Mouse (Mus musculus) granulocyte monocyte progenitor cell, adult 5-6 weeks (primary cell): ENCODE data around the gene Hck. TPM values are rescaled to one million over a fixed set of nuclear protein-coding genes. Genes with fewer than 3 reads are reported as not detected.

Experiments
- ATAC-seq: replicated peaks from 2 replicates; pipeline ENCODE4 v1.8.0; 2016; ENCODE audit warnings: mild to moderate bottlenecking, moderate TSS enrichment, inconsistent platforms; ENCODE audit not compliant: poor library complexity, severe bottlenecking
- total RNA-seq, 2 experiments: library from RNA; stranded (forward) in 1 of 2; stranded (reverse) in 1 of 2; fragments of 200-712, 200-1000 nt in 1 of 2; fragments of >200 nt in 1 of 2; fragmentation: Nextera tagmentation in 1 of 2; gene quantifications; 2 replicates each; pipeline ENCODE4 v1.2.3; 2014 to 2017

Gene Hck
- total RNA-seq, 2 experiments from 2014 or later: 9.5 to 17.5 TPM

DNA sequence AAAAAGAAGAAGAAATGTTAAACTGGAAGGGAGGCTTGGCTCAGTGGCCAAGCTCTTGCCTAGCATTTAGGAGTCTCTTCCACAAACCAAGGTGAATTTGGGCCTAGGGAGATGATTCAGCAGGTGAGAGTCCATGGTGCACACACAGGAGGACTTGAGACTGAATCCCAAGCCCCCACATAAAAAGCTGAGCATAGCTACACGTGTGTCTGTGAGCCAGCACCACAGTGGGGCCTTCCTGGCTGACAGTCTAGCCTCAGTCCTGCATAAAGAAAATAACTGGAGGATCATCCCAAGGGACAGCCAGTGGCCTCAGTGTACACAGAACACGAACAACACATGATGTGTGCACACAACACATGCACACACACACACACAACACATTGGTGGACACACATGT lies 19.0 kb upstream of the Hck start:
- no peak for ATAC-seq

DNA sequence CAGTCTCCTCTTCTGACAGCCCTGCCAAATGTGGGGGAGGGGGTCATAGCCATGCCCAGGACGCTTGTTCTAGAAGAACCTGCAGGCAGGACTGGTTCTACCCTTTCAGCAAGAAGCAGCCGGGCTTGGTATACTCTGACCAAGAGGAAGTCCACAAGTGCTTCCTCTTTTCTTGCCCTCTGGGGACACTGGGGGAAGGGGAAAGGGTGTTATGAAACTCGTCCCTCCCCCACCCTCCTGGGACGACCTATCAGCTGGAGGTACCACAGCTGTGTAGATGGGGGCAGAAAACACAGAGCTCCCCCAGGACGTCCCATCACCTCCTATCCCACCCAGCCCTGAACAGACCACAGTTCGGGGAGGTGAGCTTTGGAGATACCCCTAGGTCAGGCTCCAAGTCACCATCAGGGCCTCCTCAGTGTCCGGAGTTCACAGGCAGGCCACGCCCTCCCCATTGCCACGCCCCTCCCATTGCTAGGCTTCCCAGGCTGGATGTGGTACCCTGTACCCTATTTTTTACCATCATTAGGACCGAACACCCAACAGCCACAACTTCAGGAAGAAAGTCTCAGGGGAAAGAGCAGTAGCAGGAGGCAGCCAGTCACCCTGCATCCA lies 17.6 kb upstream of the Hck start:
- peak; percentile 91 for ATAC-seq

DNA sequence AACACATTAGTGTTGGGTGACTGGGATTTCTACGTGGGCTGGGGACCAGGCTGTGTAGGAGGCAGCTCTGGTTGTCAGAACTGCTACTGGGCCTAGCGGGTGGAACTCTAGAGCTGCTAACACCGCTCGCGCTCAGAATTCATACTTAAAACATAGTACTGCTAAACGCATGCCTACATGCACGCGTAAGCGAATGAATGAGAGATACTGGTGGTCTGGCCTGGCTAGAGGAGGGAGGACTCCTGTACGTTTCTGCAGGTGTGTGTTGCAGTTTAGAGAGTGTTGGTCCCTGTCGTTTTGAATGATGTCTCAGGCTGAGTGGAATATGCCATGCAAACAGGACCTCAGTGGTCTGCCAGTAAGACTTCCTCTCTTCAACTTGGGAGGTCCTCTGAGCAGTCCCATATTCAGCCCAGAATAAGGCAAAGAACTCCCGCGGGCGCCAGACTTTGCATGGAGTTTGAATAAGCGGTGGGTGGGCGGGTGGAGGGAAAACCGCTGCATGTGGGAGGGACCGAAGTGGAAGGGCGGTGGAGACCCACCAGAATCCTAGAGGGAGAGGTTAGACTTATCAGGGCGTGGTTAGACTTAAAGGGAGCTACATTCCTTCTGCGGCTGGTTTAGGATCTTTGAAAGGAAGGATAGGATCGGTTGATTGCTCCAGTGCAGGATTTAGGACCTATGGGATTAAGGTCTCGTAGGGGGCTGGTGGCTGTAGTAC lies 1.1 kb upstream of the Hck start:
- no peak for ATAC-seq

GRCm38 (mm10) chr2:153107802-153108201 lies 466 bp upstream of the Hck start:
- ATAC-seq: no peak

DNA sequence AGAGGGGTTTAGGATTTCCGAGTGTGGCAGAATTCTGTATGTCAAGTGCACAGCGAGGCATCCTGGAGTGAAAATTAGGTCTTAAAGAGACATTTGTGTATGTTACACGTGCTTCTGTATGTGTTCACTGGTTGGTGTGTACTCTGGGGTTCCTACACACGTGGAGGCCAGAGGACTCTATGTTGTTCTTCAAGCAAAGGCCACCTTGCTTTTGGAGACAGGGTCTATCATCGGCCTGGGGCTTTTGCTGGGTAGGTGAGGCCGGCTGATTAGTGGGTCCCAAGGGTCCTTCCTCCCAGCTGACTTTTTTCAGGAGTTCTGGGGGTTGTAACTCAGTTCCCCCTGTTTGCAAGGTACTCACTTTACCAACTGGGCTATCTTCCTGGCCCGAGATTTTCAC lies 1.3 kb downstream of the Hck start:
- ATAC-seq: no peak

GRCm38 (mm10) chr2:153111298-153111697 lies 3.0 kb downstream of the Hck start:
- ATAC-seq: peak; percentile 57

DNA sequence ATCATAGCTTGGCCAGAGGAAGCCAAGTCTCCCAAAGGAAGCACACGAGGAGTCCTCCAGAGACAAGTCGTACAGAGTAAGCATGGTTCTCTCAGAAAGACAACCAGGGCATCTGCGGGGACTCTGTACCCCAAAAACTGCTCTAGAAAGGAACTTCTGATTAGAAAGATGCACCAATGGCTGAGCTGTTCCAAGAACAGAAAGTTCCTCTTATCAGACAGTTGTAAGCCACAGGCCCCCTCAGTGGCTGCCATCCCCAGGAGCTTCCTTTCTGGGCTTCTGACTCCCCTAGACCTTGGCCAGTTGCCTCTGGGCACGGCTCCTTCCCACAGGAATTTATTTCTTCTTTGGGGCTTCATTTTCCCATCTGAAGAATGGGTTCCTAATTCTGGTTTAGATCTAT lies 7.4 kb downstream of the Hck start:
- peak; percentile 46 for ATAC-seq

DNA sequence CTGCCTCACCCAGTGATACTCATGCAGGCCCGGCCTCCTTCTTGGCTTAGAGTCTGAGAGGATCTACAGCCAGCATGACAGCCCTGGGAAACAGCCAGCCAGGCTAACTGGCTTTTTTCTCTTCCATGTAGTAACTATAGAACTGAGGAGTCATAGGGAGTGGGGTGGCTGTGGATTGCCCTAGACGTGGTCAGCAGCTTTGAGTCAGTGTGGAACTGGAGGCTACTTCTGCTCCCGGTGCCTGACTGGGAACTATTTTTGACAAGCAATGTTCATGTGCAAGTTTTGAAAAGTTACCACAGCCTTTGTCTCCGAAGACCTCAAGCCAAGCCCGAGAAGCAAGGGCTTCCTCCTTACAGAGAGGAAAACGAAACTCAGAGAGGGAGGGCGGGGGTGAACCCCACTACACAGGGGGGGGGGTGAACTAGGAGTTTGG lies 8.8 kb downstream of the Hck start:
- peak; percentile 52 for ATAC-seq

DNA sequence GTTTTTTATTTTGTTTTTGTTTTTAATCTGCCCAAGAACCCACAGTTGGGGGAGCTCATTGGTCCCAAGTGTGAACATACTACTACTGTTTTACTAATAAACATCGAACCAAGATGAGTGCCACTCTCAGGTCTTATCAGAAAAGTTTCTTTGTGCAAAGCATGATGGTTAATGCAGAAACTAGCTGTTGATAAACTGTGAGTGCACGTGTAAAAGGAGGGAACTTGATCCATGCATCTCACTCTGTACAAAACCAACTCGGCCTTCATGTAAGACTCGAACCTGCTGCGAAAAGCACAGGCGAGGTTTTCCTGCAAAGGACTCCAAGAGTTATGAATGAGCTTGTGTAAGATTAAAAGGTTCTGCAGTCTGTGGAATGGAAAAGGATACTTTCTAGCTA lies 11.2 kb downstream of the Hck start:
- ATAC-seq: no peak

GRCm38 (mm10) chr2:153120126-153120525 lies 11.9 kb downstream of the Hck start:
- ATAC-seq: peak; percentile 62

DNA sequence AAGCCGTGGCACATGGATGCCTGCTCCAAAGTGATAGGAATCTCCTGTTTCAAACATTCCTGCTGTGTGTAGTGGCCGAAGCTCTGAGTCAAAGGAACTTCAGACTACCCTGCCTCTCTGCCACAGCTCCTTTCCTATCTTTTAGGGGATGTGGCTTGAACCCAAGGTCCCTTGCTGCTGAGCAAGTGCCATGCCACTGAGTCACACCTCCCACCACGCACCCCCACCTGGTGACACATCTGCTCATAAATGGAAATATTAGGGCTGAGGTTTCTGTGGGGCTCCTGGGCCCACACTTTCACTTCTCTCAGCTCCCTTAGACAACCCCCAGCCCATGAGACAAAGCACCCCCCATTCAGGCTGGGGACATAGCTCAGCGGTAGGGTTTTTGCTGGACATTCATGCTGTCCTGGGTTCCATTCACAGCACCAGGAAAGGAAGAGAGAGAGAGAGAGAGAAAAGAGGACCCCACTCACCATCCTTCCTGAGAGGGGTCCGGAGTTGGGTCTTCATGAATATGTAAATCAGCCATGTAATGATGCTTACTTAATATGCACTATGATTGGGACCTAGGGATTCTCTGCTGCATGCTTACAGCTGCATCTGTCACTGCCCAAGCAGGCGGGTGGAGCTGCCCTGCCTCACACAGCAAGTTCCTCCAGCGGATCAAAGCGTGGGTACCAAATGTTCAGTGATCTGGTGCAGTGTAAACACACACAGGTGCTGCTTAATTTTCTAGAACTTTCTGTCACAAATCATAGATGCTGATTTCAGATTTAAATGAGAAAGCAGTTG lies 13.8 kb downstream of the Hck start:
- peak; percentile 33 for ATAC-seq

GRCm38 (mm10) chr2:153122701-153123100 lies 14.4 kb downstream of the Hck start:
- peak; percentile 57 for ATAC-seq

GRCm38 (mm10) chr2:153125875-153126274 lies 17.6 kb downstream of the Hck start:
- ATAC-seq: no peak

DNA sequence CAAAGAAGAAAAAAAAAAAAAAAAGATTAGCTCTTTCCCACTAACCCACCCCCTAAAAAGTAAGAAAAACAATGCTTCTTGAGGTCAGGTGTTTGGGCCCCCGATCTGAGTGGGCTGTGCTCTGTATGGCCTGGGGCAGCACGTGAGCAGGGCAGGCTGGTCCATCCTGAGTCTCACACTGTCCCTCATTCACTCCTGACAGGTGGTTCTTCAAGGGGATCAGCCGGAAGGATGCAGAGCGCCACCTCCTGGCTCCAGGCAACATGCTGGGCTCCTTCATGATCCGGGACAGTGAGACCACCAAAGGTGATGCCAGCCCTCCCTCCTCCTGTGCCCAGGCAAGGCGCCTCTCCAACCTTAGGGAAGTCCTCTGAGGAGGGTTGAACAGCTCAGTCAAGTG lies 22.8 kb downstream of the Hck start:
- peak; percentile 55 for ATAC-seq

DNA sequence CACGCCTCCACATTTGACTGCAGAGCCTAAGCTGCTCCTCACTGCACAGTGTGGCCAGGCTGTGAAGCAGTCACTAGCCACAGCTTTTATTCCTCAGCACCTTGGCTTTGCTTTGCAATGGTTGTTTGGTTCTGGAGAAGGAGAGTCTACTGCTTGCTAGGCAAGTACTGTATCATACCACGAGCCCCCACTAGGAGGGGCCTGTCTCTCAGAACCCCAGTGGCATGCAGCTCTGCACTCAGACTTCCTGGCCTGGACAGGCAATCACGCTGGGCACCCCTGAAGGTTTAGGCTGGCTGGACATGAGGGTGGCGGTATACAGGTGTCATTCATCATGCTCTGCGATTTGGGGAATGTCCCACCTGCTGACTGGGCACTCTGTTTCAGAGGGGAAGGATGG lies 26.0 kb downstream of the Hck start:
- peak; percentile 64; the same call in 1 of the 2 replicates for ATAC-seq

- no peak for ATAC-seq
These were observed 27.9 kb downstream of the Hck start for GRCm38 (mm10) chr2:153136211-153136610.

DNA sequence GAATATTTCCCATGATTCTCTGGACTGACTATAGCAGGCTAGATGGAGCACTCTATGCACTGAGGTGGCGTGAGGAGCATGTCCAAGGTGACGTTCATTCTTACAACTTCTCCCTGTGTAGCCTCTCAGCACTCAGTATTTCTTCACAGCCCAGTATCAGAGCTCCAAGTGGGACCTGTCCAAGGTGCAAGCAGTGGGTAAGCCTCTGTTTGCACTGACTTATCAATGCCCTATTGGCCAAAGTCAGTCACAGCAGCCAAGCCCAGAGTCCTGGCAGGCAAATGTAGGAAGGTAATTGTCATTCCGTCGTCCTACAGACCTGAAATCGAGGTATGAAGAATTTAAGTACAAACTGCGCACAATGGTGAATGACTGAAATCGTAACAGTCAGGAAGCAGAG lies 30.9 kb downstream of the Hck start:
- no peak for ATAC-seq

GRCm38 (mm10) chr2:153139996-153140613 lies 31.8 kb downstream of the Hck start:
- ATAC-seq: peak; percentile 74

DNA sequence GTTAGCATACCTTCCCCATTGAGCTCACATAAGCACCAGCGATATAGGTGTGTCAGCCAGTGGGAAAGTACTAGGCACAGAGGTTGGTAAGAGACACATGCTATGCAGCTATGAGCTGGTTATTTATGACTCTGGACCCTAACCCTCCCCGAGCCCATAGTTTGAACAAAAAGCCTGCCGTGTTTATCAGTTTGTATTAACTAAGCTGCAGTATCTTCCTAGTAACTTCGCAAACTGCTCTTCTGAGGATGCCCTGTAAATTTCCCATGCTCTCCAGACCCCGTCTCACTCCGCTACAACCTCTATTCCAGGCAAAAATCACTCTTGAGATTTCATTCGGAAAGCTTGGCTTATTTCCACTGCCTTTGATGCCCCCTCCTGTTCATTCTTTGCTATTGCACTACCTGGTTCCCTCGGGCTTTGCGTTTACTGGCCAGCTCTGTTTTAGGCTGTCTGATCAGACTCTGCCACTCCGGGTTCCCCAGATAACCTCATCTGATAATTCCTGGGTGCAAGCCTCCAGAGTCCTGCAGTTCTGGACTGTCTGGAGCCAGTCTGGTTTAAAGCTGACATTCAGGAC lies 34.4 kb downstream of the Hck start:
- no peak for ATAC-seq

GRCm38 (mm10) chr2:153145346-153145745 lies 37.1 kb downstream of the Hck start:
- peak; percentile 63 for ATAC-seq
